ENCODE assay signal across 9 mouse cellular contexts in the genomic region with DNA sequence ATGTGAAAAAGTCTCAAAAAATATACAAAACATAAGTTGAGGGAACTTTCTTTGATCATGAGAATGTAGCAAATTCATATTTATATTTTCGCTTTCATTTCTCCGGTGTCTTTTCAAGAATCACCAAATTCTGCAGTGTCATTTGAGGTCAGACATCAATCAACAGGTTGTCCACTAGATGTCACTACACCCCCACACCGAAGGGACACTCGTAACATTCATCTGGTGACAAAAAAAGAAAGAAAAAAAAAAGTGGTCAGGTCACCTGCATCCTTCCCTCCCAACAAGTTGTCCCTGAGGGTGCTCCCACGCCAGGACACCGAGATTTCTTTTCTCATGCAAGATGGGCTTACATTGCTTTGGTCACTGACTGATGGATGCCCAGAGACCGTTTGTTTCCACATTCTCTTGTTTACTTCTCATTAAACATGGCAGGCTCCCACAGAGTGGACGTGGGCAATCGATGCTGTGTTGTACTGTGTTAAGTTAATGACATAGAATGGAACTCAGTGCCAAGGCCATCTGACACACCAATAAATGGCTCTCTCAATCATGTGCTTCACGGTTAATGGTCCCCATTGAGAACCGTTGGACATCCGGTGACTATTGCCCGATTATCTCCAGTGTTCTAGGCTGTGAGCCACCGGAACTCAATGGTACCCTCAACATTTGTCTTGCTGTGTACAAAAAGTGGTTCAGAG.
DNase-seq lines count a peak whose midpoint lies in the region; ATAC-seq lines count a peak whose summit lies in the region.
"Had no signal": no experiment of that assay in that cellular context is flagged by ENCODE, and none has a peak within 500 bp of the region (broad histone marks: within the 10 kb centered on the region; RNA-seq: fewer than 3 reads in every experiment).

No protein-coding gene starts in this region.

- no peak overlapping the region for H3K9ac ChIP-seq in hindbrain, embryonic 11.5 days (ENCODE audit: low read depth, low read length)
- no peak overlapping the region for H3K9ac ChIP-seq in hindbrain, embryonic 13.5 days
- H3K9ac ChIP-seq: midbrain, embryonic 12.5 days had no signal

- H3K4me2 ChIP-seq in hindbrain, embryonic 11.5 days (replicated peaks; ENCODE audit: low read depth, low read length), result no peak overlapping the region
- no peak overlapping the region for H3K4me2 ChIP-seq in hindbrain, embryonic 13.5 days
- H3K4me2 ChIP-seq: midbrain, embryonic 12.5 days had no signal

- no peak for ATAC-seq in hindbrain, embryonic 11.5 days (ENCODE audit: low FRiP score)
- ATAC-seq in hindbrain, embryonic 13.5 days (ENCODE audit: low FRiP score), result no peak

- DNase-seq in hindbrain, embryonic 11.5 days (ENCODE audit: low spot score), result peak; percentile 39
- peak; percentile 20 for DNase-seq in urinary bladder, postnatal 14 days (ENCODE audit: low spot score)
- no peak for DNase-seq in urinary bladder, adult 2 months (ENCODE audit: low spot score)
- peak; percentile 5 to 26 for DNase-seq in cerebellum, postnatal 25 days
- DNase-seq in layer of hippocampus, postnatal 14 days (ENCODE audit: low spot score in 2 of 2), result peak; percentile 23 to 52
- peak; percentile 15 to 43 for DNase-seq in spleen, postnatal 36 days (ENCODE audit: low spot score in 2 of 2)
- no peak for DNase-seq in frontal cortex, postnatal 14 days (ENCODE audit: low spot score in 2 of 2)

- no peaks in the 10 kb centered on the region for H3K9me3 ChIP-seq in hindbrain, embryonic 11.5 days (ENCODE audit: control insufficient read depth, low read length)
- H3K9me3 ChIP-seq in hindbrain, embryonic 13.5 days, result no peaks in the 10 kb centered on the region
- H3K9me3 ChIP-seq: midbrain, embryonic 12.5 days had no signal

- no peaks in the 10 kb centered on the region for H3K4me1 ChIP-seq in hindbrain, embryonic 11.5 days (replicated peaks; ENCODE audit: control insufficient read depth, insufficient read depth, low read length)
- peaks cover 18% of the 10 kb centered on the region for H3K4me1 ChIP-seq in hindbrain, embryonic 13.5 days (replicated peaks)
- H3K4me1 ChIP-seq: midbrain, embryonic 12.5 days had no signal

- WGBS in hindbrain, embryonic 11.5 days, result 80% methylated on average over 14 of the region's 14 CpGs
- 68% methylated on average over 14 of the region's 14 CpGs for WGBS in hindbrain, embryonic 13.5 days

- H3K27me3 ChIP-seq in hindbrain, embryonic 11.5 days (ENCODE audit: control insufficient read depth, insufficient read depth, low read length), result no peaks in the 10 kb centered on the region
- H3K27me3 ChIP-seq in hindbrain, embryonic 13.5 days, result no peaks in the 10 kb centered on the region
- H3K27me3 ChIP-seq: midbrain, embryonic 12.5 days had no signal

- no peaks in the 10 kb centered on the region for H3K36me3 ChIP-seq in hindbrain, embryonic 11.5 days (ENCODE audit: control insufficient read depth, insufficient read depth, low read length)
- no peaks in the 10 kb centered on the region for H3K36me3 ChIP-seq in hindbrain, embryonic 13.5 days
- H3K36me3 ChIP-seq: midbrain, embryonic 12.5 days had no signal

- H3K27ac ChIP-seq in hindbrain, embryonic 11.5 days (ENCODE audit: low read depth, low read length), result no peak overlapping the region
- H3K27ac ChIP-seq in hindbrain, embryonic 13.5 days, result no peak overlapping the region
- H3K27ac ChIP-seq: midbrain, embryonic 12.5 days had no signal

- no peak overlapping the region for H3K4me3 ChIP-seq in hindbrain, embryonic 11.5 days (ENCODE audit: low read depth, low read length)
- H3K4me3 ChIP-seq in hindbrain, embryonic 13.5 days, result no peak overlapping the region
- H3K4me3 ChIP-seq: midbrain, embryonic 12.5 days had no signal

Comparison
In these comparisons a context has a peak if more than half of its experiments do, and no peak if none do; other contexts are left out.
1. DNase-seq: peak in hindbrain, embryonic 11.5 days (single experiment), urinary bladder, postnatal 14 days (single experiment), cerebellum, postnatal 25 days (2 of 2), layer of hippocampus, postnatal 14 days (2 of 2) and spleen, postnatal 36 days (2 of 2); none in urinary bladder, adult 2 months (single experiment) and frontal cortex, postnatal 14 days (0 of 2).